Mouse (Mus musculus) kidney, adult 11 months (tissue): Measurements from ENCODE around the gene 1500009L16Rik.

Source experiments
- DNase-seq: peaks from one replicate; pipeline ENCODE4 v3.0.0; 2022

Gene 1500009L16Rik

DNA sequence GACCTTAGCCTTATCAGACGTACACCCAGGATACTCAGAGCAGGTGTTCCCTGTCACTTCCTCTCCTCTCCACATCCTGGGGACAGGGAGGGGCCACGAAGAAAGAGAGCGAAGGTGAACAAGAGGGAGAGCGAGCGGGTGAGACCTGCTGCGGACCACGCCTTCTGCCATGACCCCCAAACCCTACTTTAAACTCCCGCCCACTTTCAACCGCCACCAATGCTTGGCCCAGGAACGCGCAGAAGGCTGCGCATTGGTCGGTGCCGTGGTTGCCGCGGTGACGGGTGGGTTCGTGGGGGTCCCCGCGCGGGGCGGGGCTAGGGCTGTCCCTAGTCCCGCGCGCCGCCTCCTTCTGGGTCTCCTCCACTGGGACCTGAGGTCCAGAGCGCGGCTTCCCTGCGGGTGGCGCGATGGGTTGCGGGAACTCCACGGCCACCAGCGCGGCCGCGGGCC is at the start of gene 1500009L16Rik:
TSS of gene 1500009L16Rik (plus strand) at position 287 of the 453 bp plus-strand sequence.
- peak; percentile 8 for DNase-seq

GRCm38 (mm10) chr10:83681334-83681733 is 41.3 kb upstream of the 1500009L16Rik start:
- no peak for DNase-seq

- DNase-seq: no peak
These were observed 34.5 kb upstream of the 1500009L16Rik start for GRCm38 (mm10) chr10:83688215-83688614.

- no peak for DNase-seq
These were observed 30.3 kb upstream of the 1500009L16Rik start for GRCm38 (mm10) chr10:83692175-83692895.

- no peak for DNase-seq
These were observed 26.4 kb upstream of the 1500009L16Rik start for GRCm38 (mm10) chr10:83696226-83696625.

DNA sequence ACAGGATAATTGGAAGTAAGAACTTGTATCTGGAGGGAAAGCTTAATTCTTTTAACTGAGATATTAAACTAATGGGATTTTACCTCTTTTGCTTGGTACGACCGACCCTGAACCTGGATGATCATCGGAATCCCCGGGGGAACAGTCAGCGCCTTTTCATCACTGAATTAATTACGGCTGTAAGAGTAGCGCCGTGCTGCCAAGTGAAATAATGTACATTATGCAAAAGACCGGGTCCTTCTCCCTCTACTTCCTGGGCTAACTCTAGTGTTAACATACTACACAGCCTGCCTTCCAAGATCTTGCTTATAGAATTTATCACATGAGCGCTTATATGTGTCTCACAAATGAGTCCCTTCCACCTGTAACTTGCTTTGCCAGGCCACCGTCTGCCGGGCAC is 16.0 kb upstream of the 1500009L16Rik start:
- DNase-seq: no peak

DNA sequence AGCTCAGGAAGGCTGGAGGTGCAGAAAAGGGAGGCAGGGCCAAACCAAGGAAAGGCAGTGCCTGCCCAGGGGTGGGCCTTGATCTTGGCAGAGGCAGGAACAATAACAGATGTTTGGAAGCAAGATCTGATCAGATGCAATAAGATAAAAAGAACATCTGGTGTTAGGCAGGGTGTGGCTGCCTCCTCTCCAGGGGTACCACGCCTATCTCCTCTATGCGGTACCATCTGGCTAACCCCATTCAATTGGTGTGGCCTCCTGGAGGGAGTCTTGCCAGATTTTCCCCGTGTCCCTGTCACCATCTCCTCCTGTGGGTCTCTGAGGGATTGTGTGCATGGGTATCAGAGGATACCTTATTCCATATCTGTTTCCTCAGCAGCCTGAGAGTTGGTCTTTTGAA is 12.7 kb upstream of the 1500009L16Rik start:
- no peak for DNase-seq

DNA sequence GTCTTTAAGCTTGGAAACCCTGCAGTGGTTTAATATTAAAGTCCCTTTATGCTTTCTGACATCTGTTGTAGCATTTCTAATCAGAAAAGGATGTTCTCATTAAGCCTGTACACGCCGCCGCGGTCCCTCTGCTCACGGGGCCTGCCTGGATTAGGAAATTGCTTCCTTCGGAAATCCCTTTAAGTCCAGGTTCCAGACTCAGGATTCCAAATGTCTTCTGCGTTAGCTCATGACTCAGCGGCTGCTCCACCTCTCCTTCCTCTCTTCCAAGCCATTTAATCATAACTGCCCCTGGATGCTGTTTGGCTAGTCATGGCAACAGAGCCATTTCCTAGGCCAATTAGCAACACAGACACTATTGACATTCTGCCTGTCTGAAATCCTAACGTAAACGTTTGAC is 10.9 kb upstream of the 1500009L16Rik start:
- DNase-seq: no peak

- no peak for DNase-seq
These were observed 3.7 kb upstream of the 1500009L16Rik start for GRCm38 (mm10) chr10:83718855-83719474.

- no peak for DNase-seq
These were observed 390 bp downstream of the 1500009L16Rik start for GRCm38 (mm10) chr10:83723055-83723454.

DNA sequence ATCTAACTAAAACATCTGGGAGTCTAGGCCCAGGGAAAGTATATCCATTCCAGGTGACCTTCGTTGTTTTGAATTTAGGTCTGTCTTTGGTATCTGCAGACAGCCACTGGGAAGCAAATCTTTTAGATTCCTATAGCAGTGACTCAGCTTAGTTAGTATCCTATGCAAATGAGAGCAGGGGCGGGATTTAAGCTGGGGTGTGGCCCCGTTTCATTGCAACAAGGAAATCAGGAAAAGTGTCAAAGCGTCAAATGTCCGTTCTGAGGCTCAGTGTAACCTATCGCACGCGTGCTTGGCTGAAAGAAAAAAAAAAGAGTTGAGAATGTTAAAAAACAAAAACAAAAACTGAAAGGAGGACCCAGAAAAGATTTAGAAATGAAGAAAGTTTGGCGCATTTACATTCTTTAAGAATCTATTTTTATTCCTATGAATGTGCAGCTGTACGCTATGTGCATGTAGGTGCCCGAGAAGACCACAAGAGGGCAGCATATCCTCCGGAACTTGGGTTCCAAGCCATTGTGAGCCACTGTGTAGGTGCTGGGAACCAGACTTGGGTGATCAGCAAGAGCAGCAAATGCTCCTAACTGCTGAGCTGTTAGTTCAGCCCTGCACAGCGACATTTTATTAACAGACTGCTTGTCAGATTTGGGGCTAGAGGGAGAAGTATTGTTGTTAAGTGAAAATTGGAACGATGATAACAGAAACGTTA is 1.8 kb downstream of the 1500009L16Rik start:
- DNase-seq: no peak

- no peak for DNase-seq
These were observed 3.5 kb downstream of the 1500009L16Rik start for GRCm38 (mm10) chr10:83726164-83726563.

DNA sequence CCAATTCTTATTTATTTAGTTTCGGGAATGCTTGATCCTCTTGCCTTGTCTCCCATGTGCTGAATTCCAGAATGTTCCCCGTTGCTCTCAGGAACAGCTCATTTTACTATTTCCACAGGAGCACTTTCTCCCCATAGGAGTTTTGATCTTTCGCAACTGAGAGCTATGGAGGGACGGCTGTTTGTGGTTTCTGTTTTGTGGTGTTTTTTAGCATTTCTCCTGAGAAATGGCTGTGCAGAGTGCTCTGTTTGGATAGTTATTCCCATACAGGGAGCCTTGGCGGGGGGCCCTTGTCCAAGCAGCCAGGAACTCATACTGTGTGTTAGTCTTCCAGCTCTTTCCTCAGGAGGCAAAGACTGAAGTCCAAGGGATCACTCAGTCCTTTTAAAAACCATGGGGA is 5.2 kb downstream of the 1500009L16Rik start:
- DNase-seq: no peak

DNA sequence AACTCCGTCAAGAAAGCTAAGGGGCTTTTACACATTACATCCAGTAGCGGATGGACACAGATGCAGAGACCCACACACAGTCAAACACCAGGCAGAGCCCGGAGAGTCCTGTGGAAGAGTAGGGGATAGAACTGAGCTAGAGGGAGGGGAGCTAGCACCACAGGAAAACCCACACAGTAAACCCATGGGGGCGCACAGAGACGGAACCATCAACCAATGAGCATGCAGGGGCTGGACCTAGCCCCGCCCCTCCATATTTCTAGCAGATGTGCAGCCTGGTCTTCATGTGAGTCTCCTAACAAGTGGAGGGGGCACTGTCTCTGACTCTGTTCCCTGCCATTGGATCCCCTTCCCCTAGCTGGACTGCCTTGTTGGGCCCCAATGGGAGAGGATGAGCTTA is 5.9 kb downstream of the 1500009L16Rik start:
- DNase-seq: no peak

GRCm38 (mm10) chr10:83729076-83729475 is 6.4 kb downstream of the 1500009L16Rik start:
- no peak for DNase-seq

DNA sequence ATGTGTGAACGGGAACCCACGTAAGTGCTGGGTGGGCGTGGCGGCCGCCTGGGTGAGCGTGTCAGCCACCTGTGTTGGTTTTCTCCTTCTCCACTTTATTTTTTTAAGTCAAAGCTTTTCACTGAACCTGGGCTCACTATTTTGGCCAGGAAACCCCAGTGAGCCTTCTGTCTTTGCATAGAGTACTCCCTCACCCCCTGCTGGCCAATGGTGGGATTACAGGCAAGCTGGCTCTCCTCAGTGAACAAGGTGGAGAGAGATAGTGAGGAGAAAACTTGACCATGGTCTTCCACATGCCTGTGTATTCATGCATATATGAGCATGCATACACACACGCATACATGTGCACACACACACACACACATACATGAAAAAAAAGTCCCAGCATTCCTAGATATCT is 6.8 kb downstream of the 1500009L16Rik start:
- peak; percentile 45 for DNase-seq

- DNase-seq: no peak
These were observed 11.1 kb downstream of the 1500009L16Rik start for GRCm38 (mm10) chr10:83733725-83734124.

- DNase-seq: no peak
These were observed 16.5 kb downstream of the 1500009L16Rik start for GRCm38 (mm10) chr10:83738996-83739655.

GRCm38 (mm10) chr10:83744656-83745055 is 22.0 kb downstream of the 1500009L16Rik start:
- no peak for DNase-seq

DNA sequence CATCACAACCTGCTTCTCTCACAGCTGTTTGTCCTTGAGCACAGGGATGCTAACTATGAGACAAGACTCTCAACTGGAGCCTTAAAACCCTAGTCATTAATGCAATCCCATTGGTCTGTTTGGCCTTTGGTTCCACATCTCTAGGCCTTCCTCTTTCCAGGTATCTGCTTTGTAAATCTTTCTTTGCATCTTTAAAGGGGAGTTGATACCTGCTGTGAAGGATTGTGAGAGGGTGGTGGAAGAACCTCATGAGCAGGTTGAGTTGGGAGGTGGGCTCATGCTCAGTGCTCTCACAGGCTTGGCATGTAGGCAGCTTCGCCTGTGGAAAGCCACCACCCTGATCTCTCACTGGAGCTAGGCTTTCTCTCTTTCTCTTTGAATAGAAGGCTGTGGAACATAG is 30.4 kb downstream of the 1500009L16Rik start:
- DNase-seq: no peak

DNA sequence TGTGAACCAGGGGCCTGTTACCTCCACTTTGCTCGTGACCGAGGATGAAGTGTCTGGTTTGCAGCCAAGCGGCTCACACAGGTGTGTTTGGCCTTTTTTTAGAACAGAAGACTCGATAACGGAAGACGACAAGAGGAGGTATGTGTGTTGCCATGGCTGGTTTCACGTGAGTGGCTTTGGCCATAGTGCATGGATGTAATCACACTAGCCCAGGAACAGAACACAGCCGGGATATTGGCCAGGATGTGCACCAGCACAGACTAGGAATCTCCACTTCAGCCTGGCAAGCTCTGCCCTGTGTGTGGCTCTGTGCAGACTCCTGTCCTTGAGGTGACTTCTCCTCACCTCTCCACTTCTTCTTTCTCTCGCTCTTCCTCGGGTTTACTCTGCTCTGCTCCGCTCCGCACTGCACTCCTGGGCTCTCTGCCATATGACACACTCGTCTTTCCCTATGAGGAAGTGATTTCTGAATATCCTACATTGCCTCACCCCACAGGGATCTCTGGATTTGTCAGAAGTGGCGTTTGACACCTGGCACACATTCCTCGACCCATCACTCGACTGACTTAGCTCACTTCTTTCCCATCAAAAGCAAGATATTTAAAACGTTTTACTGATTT is 34.8 kb downstream of the 1500009L16Rik start:
- no peak for DNase-seq

GRCm38 (mm10) chr10:83758732-83759131 is 36.1 kb downstream of the 1500009L16Rik start:
- DNase-seq: no peak

DNA sequence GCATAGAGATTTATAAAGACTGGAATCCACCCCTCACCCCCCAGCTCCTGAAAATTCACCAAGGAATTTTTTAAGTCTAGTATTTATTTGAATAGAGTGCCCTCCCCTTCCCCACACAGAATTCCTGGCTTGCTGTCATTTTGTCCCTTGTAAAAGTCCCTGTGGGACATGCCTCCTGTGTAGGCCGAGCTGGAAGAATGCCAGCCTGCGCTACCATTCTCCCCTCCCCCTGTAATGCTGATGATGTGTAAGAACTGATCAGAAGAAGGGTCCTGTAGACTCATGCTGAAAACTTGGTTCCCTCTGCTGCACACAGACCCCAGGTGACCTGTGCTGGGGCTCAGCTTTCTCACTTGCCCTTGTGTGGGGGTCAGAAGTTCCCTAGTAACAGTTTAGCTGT is 37.9 kb downstream of the 1500009L16Rik start:
- DNase-seq: no peak
